Mouse (Mus musculus): ENCODE data around the gene Jarid2.
A peak's percentile ranks its signal among the peaks of the same experiment; 100 is the strongest.
"Not testable (repeated sequence)": the region's sequence is repeated elsewhere in the genome, so short reads cannot be mapped to it uniquely, and the experiment has no call there.

The Jarid2 gene

DNA sequence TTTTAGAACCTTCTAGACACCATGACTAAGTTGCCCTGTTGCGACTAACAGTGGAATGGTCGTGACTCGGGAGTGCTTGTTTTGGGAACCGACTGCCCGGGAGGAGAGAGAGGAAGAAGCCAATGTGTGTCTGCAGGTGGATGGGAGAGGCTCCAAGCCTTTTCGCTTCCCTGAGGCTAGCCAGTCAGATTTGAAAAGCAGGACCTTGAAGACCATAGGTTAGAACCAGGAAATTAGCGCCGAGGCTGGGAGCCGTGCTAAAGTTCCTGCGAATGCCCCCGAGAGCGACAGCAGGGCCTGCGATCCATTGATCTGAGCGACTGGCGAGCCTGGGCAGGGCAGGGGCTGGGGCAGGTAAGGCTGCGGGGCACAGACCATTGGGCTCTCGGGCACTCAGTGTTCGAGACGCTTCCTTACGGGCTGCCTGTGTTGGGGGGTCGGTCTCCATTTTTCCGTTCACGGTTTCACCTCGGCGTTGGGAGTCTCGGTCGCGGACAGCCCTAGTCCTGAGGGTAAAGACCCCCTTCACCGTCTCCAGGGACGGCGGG, at the start of gene Jarid2:
Jarid2 (plus strand) TSS at position 51 of the 548 bp plus-strand sequence.
- peak; percentile 18 for DNase-seq (ENCODE audit: low spot score)

DNA sequence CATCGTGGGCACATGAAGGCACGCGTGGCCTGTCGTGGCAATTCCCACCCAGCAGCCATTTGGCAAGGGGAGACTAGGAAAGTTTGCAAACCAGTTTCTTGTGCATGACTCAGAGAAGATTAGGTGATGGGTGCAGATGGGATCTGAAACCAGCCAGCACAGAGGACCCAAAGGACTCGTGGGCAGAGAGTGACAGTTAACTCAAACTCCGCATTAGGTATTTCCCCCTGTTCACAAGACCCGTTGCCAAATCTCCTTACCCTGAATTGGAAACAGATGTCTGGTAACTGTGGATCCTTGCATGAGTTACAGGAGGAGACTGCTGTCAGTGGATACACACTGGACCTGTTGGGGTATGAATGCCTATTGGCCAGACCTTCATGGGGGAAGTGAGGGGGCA, 48.2 kb upstream of the Jarid2 start:
- DNase-seq (ENCODE audit: low spot score), result no peak

DNA sequence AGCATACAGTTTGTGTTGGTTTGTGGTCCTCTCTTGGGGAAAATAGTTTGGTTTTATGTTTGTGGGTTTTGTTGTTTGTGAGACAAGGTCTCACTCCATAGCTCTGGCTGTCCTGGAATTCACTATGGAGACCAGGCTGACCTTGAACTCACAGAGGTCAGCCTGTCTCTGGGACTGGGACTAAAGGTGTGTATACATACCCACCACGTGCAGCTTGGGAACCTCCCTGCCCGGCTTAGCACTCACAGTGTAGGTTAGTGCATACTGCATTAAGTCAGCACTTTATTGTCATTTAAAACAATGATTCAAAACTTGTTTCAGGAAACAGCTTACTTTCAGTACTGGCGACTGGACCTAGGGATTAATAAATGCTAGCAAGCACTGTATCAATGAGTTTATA, 41.1 kb upstream of the Jarid2 start:
- DNase-seq (ENCODE audit: low spot score), result no peak

DNA sequence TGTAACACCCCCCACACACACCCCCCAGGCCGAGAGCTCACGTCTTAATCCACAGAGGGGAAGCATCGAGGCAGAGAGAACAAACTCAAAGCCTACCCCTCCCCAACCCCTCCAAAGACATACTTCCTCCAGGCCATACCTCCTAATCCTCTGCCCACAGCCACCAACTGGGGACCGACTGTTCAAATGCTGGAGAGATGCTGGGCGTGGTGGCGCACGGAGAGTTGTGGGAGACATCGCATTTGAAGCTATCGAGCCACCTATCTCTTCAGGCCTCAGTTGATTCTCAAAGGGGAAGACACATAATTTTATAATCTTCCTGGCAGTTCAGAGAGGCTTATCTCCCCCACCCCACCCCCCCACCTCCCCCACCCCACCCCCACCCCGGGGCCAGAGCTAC, 31.6 kb upstream of the Jarid2 start:
- no peak for DNase-seq (ENCODE audit: low spot score)

DNA sequence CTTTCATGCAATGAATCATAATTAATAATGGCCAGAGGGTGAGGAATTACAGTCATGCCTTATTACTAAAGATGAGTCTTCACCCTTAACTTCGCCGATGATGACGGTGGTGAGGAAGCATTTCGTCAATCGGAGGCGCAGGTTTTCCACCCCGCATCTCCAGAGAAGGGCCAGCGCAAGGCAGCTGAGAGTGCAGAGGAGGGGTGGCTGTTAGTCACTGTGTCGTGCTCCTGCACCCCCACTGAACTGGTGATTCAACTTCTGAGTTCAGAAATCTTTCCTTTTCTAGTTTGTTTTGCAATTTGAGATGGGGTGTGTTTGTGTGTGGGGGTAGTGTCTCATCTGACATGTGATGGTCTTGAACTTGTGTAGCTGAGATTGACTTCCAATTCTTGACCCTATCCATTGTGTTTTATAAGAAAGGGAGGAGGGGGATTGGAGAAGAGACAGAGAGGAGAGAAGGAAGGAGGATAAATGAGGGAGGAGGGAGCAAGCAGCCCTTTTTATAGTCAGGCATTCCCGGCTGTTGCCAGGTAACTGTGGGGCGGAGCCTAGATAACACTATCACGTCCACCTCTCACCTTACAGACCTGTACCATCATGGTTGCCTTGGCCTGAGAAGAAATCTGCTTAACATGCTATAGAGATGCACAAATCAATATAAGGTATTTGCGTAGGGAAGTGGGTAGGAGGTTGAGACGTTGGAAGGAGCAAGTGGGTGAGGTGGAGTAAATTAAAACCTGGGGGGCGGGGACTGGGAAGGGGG, 25.1 kb upstream of the Jarid2 start:
- no peak for DNase-seq (ENCODE audit: low spot score)

DNA sequence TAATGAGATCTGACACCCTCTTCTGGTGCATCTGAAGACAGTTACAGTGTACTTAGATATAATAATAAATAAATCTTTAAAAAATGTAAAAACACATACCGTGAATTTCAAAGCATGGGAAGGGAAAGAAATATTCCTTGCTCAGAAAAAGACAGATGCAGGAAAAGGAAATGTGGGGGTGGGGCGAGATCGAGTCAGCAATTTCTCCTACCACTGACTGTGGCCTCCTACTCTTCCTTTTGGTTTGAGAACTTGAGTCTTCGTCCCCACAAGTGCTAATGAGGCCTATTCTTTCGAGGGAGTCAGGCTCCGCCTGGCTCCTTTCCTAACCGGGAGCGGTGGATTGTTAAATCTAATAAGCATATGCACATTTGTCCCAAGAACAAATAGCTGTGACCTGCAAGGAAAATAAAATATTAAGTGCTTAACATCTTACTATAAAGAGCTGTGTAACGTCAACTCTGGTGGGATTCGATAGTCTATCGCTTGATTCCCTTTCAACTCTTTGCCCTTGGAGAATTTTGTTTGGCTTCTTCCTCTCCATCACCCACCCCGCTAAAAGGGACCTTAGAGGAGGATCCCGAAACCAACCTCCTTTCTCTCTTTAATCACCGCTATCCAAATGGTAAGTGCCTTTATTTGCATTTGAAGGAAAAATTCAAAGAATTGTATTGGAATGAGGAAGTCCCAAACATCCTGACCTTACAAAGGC, 24.1 kb upstream of the Jarid2 start:
- no peak for DNase-seq (ENCODE audit: low spot score)

DNA sequence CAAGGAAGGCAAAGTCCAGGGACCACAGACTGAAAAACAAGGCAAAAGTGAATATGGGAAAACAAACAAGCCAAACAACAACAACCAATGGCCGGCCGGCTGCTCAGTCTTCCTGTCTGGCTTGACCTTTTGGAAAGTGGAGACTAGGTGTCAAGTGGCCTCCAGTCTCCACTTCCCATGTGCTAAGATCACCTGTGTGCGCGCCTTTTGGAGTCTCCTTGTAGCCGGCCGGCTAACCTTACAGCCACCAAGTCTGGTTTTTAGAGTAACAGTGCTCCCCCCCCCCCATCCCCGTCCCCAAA, 23.6 kb upstream of the Jarid2 start:
- no peak for DNase-seq (ENCODE audit: low spot score)

DNA sequence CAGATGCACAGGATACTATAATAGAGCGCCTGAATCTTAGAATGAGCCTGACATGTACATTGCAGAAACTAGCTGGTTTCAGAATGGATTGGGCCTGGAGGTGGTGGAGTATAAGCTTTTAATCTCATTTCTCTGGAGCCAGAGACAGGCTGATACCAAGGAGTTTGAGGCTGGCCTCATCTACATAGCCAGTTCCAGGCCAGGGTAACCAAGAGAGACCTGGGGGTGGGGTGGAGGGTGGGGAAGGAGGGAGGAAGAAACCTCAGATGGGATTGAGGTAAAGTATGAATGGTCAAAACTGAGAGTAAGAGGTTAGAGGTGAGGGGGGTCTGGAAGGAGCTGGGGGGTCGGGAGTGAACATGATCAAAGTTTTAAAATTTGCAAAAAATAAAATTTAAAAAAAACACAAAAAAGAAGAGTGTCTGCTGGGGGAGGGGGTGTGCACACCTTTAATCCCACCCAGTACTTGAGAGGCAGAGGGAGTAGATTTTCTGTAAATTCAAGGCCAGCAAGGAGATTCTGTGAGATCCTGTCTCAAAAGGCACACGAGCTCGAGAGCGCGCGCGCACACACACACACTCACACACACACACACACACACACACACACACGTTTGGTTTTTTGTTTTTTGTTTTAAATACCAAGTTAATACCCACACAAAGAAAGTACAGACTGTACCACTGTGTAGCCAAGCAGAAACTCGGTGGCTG, 22.9 kb upstream of the Jarid2 start:
- DNase-seq (ENCODE audit: low spot score), result no peak

DNA sequence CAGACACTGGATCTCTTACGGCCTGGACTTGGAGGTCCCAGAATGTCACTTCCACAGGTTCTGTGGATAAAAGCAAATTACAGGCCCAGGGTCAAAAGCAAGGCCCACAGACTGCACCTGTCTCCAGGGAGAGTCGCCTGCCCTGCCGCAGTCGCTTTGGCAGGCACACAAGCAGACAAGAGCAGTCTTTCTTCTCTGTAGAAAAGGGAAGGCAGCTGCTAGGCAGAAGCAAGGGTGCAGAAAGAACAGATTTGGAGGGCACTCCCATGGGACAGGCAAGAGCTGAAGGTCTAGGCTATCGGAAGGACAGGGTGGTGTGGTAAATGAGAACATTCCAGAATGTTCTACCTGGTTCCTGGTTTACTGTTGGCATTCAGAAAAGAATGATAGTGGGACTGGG, 22.1 kb upstream of the Jarid2 start:
- DNase-seq (ENCODE audit: low spot score), result no peak

DNA sequence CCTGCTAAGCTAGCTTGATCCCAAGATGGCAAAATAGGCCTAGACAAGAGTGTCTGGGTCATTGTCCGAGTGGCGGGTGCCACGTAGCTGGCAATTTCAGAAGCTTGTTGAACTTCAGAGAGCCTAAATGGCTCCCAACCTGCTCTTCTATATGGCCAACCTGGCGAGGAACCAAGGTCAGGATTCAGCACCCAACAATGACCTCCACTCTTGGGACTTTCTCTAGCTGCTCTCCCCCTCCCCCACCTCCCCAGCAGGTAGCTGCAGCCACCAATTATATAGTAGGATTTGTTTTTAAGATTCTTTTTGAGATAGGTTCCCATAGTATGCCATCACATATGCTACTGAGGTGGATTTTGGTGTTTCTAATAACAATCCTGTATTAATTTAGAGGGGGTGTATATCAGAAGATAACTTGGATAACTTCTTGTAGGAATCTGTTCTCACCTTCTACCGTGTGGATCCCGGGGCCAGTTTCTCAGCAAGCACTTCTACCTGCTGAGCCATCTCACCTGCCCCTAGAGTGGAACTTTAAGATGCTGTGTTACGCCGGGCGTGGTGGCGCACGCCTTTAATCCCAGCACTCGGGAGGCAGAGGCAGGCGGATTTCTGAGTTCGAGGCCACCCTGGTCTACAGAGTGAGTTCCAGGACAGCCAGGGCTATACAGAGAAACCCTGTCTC, 20.8 kb upstream of the Jarid2 start:
- no peak for DNase-seq (ENCODE audit: low spot score)

DNA sequence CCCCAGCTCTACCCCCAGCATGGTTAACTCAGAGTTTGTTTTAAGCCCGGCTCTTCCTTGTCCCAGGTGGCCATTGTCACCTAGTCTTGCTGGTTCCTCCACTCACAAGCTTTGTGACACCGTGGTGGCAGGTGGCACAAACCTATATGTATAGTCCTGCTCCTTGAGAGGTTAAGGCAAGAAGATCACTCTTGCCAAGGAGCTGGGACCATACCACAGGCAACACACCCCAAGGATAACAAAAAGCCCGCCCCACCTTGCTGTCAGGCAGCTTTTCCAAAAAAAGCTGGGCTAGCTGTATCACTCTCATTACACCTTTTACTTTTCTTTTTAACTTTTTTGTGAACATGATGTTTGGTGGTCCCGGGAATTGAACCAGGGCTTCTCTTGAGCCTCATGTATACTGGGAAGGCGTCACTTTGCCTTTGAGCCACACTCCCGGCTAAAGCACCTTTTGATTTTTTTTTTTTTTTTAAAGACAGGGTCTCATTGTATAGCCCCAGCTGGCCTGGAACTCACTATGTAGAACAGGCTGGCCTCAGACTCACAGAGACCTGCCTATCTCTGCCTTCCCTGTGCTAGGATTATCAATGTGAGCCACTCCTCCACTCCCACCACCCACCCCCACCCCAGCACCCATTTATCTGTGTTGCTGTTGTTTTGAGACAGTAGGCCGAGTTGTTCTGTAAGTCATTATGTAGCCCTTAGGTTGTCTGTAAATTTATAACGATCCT, 19.4 kb upstream of the Jarid2 start:
- DNase-seq (ENCODE audit: low spot score), result no peak

DNA sequence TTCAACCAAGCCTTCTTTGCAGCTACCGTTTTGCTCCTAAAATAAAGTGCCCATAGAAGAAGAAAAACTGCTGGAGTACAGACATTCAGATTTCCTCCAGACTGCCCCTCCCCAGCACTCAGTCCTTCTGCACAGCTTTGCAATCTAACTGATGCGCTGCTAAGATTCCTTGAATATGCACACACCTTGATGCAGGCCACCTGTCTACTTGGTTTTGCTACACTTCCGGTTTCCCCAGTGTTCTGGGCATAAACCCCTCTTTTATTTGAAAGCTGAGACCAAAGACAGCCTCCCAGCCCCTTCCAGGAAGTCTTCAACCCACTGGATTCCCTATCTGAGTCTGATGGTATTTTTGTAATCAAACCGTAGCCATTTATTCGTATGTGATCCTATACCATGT, 18.2 kb upstream of the Jarid2 start:
- DNase-seq (ENCODE audit: low spot score), result no peak

DNA sequence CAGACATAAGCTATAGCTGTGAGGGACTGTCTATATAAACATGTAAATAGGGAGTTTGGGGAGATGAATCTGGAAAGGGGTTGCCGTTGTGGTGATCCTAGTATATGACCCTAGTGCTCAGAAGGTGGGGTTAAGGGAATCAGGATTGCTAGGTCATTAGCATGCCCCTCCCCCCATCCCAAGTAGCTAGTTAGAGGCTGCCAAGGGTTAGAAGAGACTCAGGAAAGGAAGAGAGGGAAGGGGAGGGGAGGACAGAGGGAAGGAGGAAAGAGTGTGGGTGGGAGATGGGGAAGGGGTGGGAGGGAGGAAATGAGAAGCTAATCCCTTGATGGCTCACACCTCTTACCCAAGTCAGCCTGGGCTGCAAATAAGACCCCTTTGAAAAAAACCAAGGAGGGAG, 17.4 kb upstream of the Jarid2 start:
- no peak for DNase-seq (ENCODE audit: low spot score)

DNA sequence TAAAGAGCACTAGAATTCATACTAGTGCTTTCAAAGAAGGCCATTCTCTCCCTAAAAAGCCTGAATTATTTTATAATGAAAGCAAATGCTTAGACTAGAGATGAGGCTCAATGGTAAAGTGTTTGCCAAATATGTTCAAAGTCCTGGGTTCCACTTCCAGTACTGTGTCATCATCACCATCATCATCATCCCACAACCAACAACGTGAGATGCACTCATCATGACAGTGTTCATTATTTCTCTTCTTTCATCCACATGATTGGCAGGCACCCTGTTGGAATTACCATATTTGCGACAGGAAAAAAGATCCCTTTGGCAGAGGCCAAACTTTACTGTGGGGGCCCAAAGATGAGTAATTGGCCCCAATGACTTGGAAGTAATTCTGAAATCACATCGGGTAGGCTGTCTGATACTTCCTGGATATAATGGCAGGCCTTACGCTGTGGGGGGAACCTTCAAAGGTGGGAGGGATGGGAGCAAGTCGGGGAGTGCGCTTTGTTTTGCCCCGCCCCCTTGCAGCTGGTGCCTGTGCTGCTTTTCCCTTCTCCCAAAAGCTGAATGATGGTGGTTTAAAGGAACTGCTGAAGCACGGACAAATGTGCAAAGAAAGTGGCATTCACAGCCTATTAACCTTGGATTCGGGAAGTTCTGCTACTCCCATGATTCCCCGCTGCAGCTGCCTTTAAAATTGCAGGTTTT, 13.9 kb upstream of the Jarid2 start:
- no peak for DNase-seq (ENCODE audit: low spot score)

DNA sequence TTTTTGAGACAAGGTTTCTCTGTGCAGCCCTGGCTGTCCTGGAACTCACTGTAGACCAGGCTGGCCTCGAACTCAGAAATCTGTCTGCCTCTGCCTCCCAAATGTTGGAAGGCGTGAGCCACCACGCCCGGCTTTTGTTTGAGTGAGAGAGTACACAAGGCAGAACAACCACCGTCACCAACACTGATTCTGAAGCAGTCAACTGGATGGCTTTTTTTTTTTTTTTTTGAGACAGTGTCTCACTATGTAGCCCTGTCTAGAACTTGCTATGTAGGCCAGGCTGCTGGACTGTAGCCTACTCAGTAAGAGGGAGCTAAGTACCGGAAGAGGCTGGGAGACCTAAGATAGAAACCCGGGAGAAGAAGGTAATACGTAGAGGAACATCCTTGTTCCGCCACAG, 11.4 kb upstream of the Jarid2 start:
- no peak for DNase-seq (ENCODE audit: low spot score)

DNA sequence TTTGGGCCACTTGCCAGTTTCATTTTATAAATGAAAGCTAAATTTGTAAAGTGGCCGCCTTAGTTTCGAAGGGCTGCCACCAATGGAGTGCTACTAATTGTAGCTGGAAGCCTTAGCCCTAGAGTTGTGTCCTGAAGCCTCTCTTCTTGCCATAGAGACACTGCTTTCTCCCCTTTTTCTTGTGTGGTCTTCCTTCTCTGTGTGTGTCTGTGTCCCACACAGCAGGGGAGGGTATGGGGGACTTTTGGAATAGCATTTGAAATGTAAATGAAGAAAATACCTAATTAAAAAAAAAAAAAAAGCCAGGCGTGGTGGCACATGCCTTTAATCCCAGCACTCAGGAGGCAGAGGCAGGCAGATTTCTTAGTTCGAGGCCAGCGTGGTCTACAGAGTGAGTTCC, 10.8 kb upstream of the Jarid2 start:
- not testable (repeated sequence) for DNase-seq (ENCODE audit: low spot score)

DNA sequence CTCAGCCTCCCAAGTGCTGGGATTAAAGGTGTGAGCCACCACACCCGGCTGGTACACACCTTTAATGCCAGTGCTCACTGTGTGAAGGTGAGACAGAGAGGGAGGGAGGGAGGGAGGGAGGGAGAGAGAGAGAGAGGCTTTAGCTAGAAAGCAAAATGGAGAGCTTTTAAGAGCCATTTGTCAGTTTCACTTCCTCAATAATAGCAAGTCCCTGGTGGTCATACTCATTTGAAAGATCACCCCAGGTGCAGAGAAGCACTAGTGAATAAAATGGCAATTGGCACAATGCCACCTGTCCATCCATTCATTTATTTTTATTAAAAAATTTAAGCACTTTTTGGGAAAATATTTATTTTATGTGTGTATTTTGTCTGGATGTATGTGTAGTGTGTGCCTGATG, 9.2 kb upstream of the Jarid2 start:
- DNase-seq (ENCODE audit: low spot score), result no peak

DNA sequence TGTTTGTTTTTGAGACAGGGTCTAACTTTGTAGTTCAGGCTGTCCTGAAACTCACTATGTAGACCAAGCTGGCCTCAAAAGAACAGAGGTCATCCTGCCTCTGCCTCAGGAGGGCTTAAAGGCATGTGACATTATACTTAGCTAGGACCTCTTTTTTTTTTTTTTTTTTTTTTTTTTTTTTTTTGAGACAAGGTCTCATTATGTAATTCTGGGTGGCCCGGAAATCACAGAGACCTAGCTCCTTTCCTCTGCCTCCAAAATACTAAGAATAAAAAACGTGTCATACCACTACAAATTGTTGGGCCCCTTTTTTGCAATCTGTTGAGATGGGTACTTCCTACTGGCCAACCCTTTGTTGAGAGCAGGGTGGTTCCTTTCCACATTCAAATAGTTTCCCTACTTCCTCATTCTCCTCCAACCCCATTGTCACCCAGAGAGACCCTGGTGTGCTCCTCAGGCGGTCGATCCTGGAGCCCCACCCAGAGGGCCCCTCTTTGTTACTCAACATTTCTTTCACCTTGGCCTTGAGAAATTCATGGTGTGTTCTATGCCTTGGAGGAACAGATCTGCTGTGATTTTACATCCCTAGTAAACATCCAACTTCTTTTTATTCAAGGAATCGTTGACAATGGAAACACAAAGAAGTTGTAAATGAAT, 7.3 kb upstream of the Jarid2 start:
- DNase-seq (ENCODE audit: low spot score), result no peak

DNA sequence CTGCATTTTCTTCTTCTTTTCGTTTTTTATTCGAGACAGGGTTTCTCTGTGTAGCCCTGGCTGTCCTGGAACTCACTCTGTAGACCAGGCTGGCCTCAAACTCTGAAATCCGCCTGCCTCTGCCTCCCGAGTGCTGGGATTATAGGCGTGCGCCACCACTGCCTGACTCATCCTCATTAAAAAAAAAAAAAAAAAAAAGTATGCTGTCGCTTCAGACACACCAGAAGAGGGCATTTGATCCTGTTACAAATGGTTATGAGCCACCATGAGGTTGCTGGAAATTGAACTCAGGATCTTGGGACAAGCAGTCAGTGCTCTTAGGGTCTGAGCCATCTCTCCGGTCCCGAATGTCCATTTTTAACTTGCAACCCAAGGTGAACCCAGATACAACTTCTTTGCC, 5.8 kb upstream of the Jarid2 start:
- DNase-seq (ENCODE audit: low spot score), result not testable (repeated sequence)

DNA sequence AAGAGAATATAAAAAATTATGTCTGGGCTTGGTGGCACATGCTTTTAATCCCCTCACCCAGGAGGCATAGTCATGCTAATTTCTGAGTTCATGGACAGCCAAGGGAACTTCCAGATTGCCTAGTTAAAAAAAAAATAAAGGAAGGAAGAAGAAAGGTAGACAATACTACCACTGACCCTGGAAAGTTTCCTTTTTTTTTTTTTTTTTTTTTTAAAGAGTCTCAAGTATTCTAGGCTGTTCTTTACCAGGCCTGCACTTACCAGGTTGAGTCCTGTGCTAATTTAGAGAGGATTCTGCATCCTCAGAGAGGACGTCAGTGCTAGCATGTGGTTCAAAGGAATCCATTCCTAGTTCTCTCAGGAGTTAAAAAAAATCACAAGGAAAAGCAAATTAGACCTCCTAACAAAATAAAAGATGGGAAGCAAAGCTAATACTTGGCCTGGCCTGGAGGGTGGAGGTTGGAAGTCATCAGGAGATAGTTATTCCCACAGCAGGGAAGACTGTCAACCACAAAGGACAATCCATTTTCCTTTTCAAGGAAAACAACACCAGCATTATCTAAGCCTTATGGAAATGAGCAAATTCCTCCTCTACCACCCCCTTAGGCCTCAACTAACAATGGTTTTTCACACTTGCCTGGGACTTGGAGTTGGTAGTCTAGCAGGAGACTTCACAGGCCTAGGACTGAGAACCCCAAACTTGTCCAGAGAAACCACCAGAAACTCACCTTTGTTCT, 961 bp upstream of the Jarid2 start:
- peak; percentile 9 for DNase-seq (ENCODE audit: low spot score)

Measured in adipocyte (in vitro differentiated cells).